Mouse (Mus musculus) hindbrain, embryonic 16.5 days (tissue): Measurements from ENCODE around the gene Polr2c. TPM values are rescaled to one million over a fixed set of nuclear protein-coding genes. Genes with fewer than 3 reads are reported as not detected.

Experiments used
- ATAC-seq: fragments of 200-750 bp; cut with Nextera tagmentation; 2 replicates; pipeline ENCODE4 v1.8.0; 2017; ENCODE audit warnings: moderate TSS enrichment, moderate library complexity
- H3K27ac ChIP-seq: fragments of 300-500 bp; sonication (generic); 2 replicates; pipeline ENCODE4 v1.5.1; 2014; ENCODE audit warnings: low read depth, mild to moderate bottlenecking, control low read depth, low read length, moderate library complexity
- H3K27me3 ChIP-seq: fragments of 300-500 bp; sonication (generic); replicated peaks from 2 replicates; pipeline ENCODE4 v1.6.1; 2014; ENCODE audit warnings: low read length; ENCODE audit not compliant: control insufficient read depth, insufficient read depth
- H3K36me3 ChIP-seq: fragments of 300-500 bp; sonication (generic); 2 replicates; pipeline ENCODE4 v1.6.1; 2014; ENCODE audit warnings: mild to moderate bottlenecking, low read length, moderate library complexity, mixed read lengths; ENCODE audit not compliant: control insufficient read depth, insufficient read depth
- H3K4me1 ChIP-seq: fragments of 300-500 bp; sonication (generic); 2 replicates; pipeline ENCODE4 v1.6.1; 2014; ENCODE audit warnings: low read depth, low read length; ENCODE audit not compliant: control insufficient read depth, insufficient read depth
- H3K4me2 ChIP-seq: fragments of 300-500 bp; sonication (generic); 2 replicates; pipeline ENCODE4 v1.6.1; 2014; ENCODE audit warnings: mild to moderate bottlenecking, low read length, control low read depth, moderate library complexity
- H3K4me3 ChIP-seq: fragments of 300-500 bp; sonication (generic); 2 replicates; pipeline ENCODE4 v1.5.1; 2014; ENCODE audit warnings: mild to moderate bottlenecking, low read length, control low read depth, moderate library complexity
- H3K9ac ChIP-seq: fragments of 300-500 bp; sonication (generic); 2 replicates; pipeline ENCODE4 v1.6.1; 2014; ENCODE audit warnings: low read depth, mild to moderate bottlenecking, control low read depth, low read length, moderate library complexity
- H3K9me3 ChIP-seq: fragments of 300-500 bp; sonication (generic); 2 replicates; pipeline ENCODE4 v1.6.1; 2014; ENCODE audit warnings: mild to moderate bottlenecking, low read length, moderate library complexity; ENCODE audit not compliant: control insufficient read depth
- WGBS: fragments of 180-500 bp; shearing (Covaris S2); extraction: QIAGEN DNeasy Blood & Tissue Kit; methylation state at CpG from one replicate; pipeline ENCODE4 v1.1.7; 2014; 5-methylcytosine and 5-hydroxymethylcytosine counted together
- polyA plus RNA-seq: library from polyadenylated mRNA; unstranded; fragments of >200 nt; fragmentation: Nextera tagmentation; extraction: Ambion mirVana; gene quantifications from 2 replicates; pipeline ENCODE4 v1.2.1, GENCODE M21; 2015

Gene Polr2c
- polyA plus RNA-seq, 1 experiment from 2014 or later: 119 TPM

GRCm38 (mm10) chr8:94892917-94893316, 35.7 kb downstream of the Polr2c start:
- H3K4me1 ChIP-seq: no peaks in the 10 kb centered on the region
- 51% methylated on average over 2 of the region's 2 CpGs for WGBS

DNA sequence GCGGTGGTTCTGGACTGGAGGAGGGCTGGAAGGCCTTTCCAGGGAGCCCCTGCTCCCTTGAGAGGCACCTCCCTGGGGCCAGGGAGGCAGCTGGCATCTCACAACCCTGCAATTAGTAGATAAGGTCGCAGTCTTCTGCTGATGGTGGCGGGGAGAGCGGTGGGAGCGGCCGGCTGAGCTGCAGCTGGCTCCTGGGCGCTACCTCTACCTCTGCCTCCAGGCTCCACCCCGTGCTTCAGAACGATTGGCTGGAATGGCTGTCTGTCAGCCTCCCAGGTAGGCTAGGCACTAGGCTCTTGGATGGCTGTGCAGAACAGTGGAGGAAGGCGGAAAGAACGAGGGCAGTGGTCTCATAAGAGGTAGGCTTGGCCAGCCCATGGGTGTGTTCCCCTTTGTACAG, 42.0 kb downstream of the Polr2c start:
- WGBS: 19% methylated on average over 11 of the region's 11 CpGs
- H3K9ac ChIP-seq: no peak overlapping the region
- H3K36me3 ChIP-seq: no peaks in the 10 kb centered on the region
- no peaks in the 10 kb centered on the region for H3K27me3 ChIP-seq
- ATAC-seq: peak; percentile 52; the same call in 1 of the 2 replicates
- H3K4me1 ChIP-seq: no peaks in the 10 kb centered on the region; the same call in 1 of the 2 replicates
- no peak overlapping the region for H3K27ac ChIP-seq
- H3K9me3 ChIP-seq: no peaks in the 10 kb centered on the region
- H3K4me3 ChIP-seq: 0 out of 2 replicates have a peak overlapping the region, but pooled peaks have one; percentile 11
- peak overlapping the region; percentile 22; the same call in 1 of the 2 replicates for H3K4me2 ChIP-seq

More at GRCm38 (mm10) chr8:94892917-94893316, 35.7 kb downstream of the Polr2c start:
- no peaks in the 10 kb centered on the region for H3K27me3 ChIP-seq
- no peak for ATAC-seq
- H3K4me2 ChIP-seq: no peak overlapping the region
- no peak overlapping the region for H3K27ac ChIP-seq
- no peaks in the 10 kb centered on the region for H3K9me3 ChIP-seq
- H3K36me3 ChIP-seq: no peaks in the 10 kb centered on the region
- H3K9ac ChIP-seq: no peak overlapping the region
- no peak overlapping the region for H3K4me3 ChIP-seq

DNA sequence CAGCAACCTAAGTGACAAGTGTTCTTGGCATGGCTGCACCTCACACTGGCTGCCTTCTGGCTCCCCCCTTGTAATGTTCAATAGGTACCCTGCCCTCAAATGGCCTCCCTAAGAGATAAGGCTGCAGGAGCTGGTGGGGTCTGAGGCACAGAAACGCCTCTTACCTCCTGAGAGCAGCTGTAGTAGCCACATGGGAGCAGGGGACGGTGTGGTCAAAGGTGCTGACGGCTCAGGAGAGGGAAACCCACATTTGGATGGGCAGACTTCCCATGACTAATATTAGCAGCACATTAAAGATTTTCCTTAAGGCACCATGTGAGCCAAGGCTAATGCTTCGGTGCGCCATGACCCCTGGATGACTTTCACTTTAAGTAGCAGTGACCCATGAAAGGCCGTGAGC, 43.4 kb downstream of the Polr2c start:
- Histone ChIP-seq H3K36me3 (no peaks in the 10 kb centered on the region), H3K4me1 (no peaks in the 10 kb centered on the region; the same call in 1 of the 2 replicates), H3K27ac (no peak overlapping the region), H3K4me2 (no peak overlapping the region), H3K9me3 (no peaks in the 10 kb centered on the region), H3K9ac (no peak overlapping the region), H3K27me3 (no peaks in the 10 kb centered on the region), H3K4me3 (no peak overlapping the region)
- ATAC-seq: no peak
- 21% methylated on average over 6 of the region's 6 CpGs for WGBS

GRCm38 (mm10) chr8:94901031-94901430, 43.8 kb downstream of the Polr2c start:
- Histone ChIP-seq H3K4me1 (no peaks in the 10 kb centered on the region; the same call in 1 of the 2 replicates), H3K4me2 (no peak overlapping the region), H3K9ac (no peak overlapping the region), H3K4me3 (no peak overlapping the region), H3K27ac (no peak overlapping the region), H3K27me3 (no peaks in the 10 kb centered on the region), H3K36me3 (no peaks in the 10 kb centered on the region), H3K9me3 (no peaks in the 10 kb centered on the region)
- no peak for ATAC-seq
- WGBS: 32% methylated on average over 5 of the region's 5 CpGs

GRCm38 (mm10) chr8:94903709-94904108, 46.5 kb downstream of the Polr2c start:
- H3K4me2 ChIP-seq: no peak overlapping the region
- H3K27me3 ChIP-seq: no peaks in the 10 kb centered on the region
- H3K36me3 ChIP-seq: no peaks in the 10 kb centered on the region
- H3K9ac ChIP-seq: no peak overlapping the region
- 50% methylated on average over 12 of the region's 12 CpGs for WGBS
- H3K27ac ChIP-seq: no peak overlapping the region
- no peaks in the 10 kb centered on the region; the same call in 1 of the 2 replicates for H3K4me1 ChIP-seq
- no peak for ATAC-seq
- H3K9me3 ChIP-seq: no peaks in the 10 kb centered on the region
- H3K4me3 ChIP-seq: no peak overlapping the region

DNA sequence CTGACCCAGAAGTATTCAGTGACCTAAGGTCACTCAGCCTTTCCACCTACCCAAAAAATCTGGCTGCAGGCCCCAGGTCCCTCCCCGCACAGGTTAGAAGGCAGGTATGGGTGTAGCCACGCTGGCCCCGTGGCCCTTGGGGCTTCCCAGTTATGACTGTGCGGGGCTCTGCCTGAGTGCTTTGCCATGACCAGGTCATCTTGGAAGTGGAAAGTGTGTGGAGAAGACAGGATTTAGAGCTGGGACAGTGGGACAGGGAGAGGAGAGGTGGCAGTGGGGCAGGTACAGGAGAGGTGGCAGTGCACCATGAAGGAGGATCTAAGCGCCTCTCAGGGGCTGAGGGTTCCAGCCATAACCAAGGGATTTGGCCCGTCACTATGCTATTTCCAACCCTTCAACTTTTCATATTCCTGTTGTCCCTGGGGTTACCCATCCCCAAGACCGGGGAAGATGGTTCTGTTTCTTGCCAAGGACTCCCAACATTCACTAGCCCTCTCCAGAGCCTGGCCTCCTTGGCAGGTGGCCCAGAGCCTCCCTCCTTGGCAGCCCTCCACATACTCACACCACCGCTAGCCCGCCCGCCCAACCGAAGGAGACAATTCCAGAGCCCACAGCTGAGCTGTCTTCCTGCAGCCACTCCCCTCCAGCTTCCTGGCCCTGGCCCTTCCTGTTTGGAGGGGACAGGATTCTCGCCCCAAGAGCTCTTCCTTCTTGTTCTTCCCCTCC, 47.4 kb downstream of the Polr2c start:
- H3K9me3 ChIP-seq: no peaks in the 10 kb centered on the region
- WGBS: 57% methylated on average over 11 of the region's 12 CpGs
- H3K27me3 ChIP-seq: no peaks in the 10 kb centered on the region
- H3K4me1 ChIP-seq: no peaks in the 10 kb centered on the region; the same call in 1 of the 2 replicates
- H3K4me2 ChIP-seq: no peak overlapping the region
- H3K9ac ChIP-seq: no peak overlapping the region
- H3K36me3 ChIP-seq: no peaks in the 10 kb centered on the region
- no peak overlapping the region for H3K4me3 ChIP-seq
- ATAC-seq: peak; percentile 78
- no peak overlapping the region for H3K27ac ChIP-seq

DNA sequence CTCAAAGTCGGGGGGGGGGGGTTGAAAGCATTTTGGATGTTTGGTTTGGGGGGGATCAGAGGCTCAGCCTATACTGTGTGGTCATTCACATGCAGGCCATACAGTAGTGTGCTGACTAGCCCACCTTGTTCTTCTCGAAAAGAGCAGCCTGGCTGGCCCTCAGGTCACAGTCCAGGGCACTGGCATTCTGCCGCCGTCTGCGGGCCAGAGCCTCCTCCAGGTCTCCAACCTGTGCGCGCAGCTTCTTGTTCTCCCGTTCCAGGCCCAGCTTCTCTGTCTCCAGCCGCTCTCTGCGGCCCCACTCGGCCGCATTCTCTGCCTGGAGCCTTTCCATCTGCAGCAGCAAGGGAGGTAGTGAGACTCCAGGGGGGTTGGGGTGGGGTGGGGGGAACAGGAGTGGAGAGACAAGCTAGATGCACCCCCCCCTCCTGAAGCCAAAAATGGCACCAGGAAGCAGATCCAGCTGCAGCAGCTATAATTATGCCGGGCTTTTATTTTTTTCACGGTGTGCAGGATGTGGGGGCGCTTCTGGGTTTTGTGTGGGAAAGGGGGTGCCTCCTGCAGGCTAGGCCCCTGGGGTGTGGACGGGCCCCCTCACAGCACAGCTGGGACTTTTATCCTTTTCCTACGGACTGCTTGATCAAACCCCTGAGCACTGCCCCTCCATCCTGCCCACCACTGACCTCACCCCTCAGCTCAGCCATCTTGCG, 50.5 kb downstream of the Polr2c start:
- no peak overlapping the region for H3K27ac ChIP-seq
- 86% methylated on average over 18 of the region's 18 CpGs for WGBS
- peaks cover 3% of the 10 kb centered on the region; the same call in 1 of the 2 replicates for H3K27me3 ChIP-seq
- no peak overlapping the region for H3K4me2 ChIP-seq
- peaks cover under 1% of the 10 kb centered on the region for H3K4me1 ChIP-seq
- no peak overlapping the region for H3K9ac ChIP-seq
- no peak for ATAC-seq
- H3K9me3 ChIP-seq: no peaks in the 10 kb centered on the region
- no peak overlapping the region for H3K4me3 ChIP-seq
- H3K36me3 ChIP-seq: no peaks in the 10 kb centered on the region

DNA sequence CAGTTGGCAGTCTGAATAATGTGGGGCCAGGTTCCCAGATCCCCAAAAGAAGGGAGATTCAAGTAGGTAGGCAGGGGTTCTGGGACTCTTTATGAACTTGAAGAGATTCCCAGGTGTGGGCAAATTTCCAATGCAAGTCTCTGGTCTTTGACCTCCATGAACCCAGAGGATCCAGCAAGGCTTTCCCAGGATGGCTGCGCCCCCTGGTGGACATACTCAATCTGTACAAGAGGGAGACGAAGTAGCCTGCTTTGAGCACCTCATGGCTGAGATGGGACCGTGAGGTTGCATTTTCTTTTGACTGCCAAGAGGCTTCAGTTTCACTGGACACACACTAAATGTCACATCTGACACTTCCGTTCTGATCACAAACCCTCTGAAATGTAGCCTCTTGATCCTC, 51.6 kb downstream of the Polr2c start:
- Histone ChIP-seq H3K9me3 (no peaks in the 10 kb centered on the region), H3K4me2 (no peak overlapping the region), H3K36me3 (no peaks in the 10 kb centered on the region), H3K4me1 (peaks cover 7% of the 10 kb centered on the region), H3K4me3 (no peak overlapping the region), H3K27ac (no peak overlapping the region), H3K9ac (no peak overlapping the region), H3K27me3 (peaks cover 8% of the 10 kb centered on the region)
- WGBS: 6% methylated on average over 4 of the region's 4 CpGs
- ATAC-seq: no peak

GRCm38 (mm10) chr8:94913061-94913660, 55.9 kb downstream of the Polr2c start:
- Histone ChIP-seq H3K4me3 (peak overlapping the region; percentile 54), H3K4me2 (peak overlapping the region; percentile 80), H3K9ac (peak overlapping the region; percentile 60), H3K27ac (no peak overlapping the region), H3K27me3 (peaks cover 15% of the 10 kb centered on the region), H3K9me3 (no peaks in the 10 kb centered on the region), H3K36me3 (no peaks in the 10 kb centered on the region), H3K4me1 (peaks cover 25% of the 10 kb centered on the region)
- 10% methylated on average over 64 of the region's 77 CpGs for WGBS
- ATAC-seq: peak; percentile 67
